Mouse (Mus musculus) lung, postnatal 0 days (tissue): ENCODE data around the gene Gm11595. TPM values are rescaled to one million over a fixed set of nuclear protein-coding genes. Genes with fewer than 3 reads are reported as not detected.
"Not testable (repeated sequence)": the region's sequence is repeated elsewhere in the genome, so short reads cannot be mapped to it uniquely, and the experiment has no call there.

Experiments
- ATAC-seq: fragments of 200-750 bp; cut with Nextera tagmentation; 2 replicates; pipeline ENCODE4 v1.8.0; 2017; ENCODE audit warnings: moderate library complexity
- DNase-seq: peaks from one replicate; pipeline ENCODE4 v3.0.0-alpha.2; 2016; ENCODE audit warnings: low spot score
- H3K27ac ChIP-seq: fragments of 300-500 bp; sonication (generic); 2 replicates; pipeline ENCODE4 v1.5.1; 2014; ENCODE audit warnings: antibody characterized with exemption, mild to moderate bottlenecking, low read length, mixed read lengths
- H3K27me3 ChIP-seq: fragments of 300-500 bp; sonication (generic); replicated peaks from 2 replicates; pipeline ENCODE4 v1.6.1; 2014; ENCODE audit warnings: low read length, mixed read lengths; ENCODE audit not compliant: insufficient read depth
- H3K36me3 ChIP-seq: fragments of 300-500 bp; sonication (generic); 2 replicates; pipeline ENCODE4 v1.6.1; 2014; ENCODE audit warnings: low read length, mixed read lengths; ENCODE audit not compliant: insufficient read depth
- H3K4me1 ChIP-seq: fragments of 300-500 bp; sonication (generic); 2 replicates; pipeline ENCODE4 v1.6.1; 2014; ENCODE audit warnings: antibody characterized with exemption, low read depth, low read length, mixed read lengths; ENCODE audit not compliant: insufficient read depth
- H3K4me2 ChIP-seq: fragments of 300-500 bp; sonication (generic); replicated peaks from 2 replicates; pipeline ENCODE4 v1.6.1; 2014; ENCODE audit warnings: low read depth, mild to moderate bottlenecking, low read length, moderate library complexity, mixed read lengths
- H3K4me3 ChIP-seq: fragments of 300-500 bp; sonication (generic); 2 replicates; pipeline ENCODE4 v1.5.1; 2014; ENCODE audit warnings: low read depth, low read length
- H3K9ac ChIP-seq: fragments of 300-500 bp; sonication (generic); replicated peaks from 2 replicates; pipeline ENCODE4 v1.6.1; 2014; ENCODE audit warnings: low read depth, mild to moderate bottlenecking
- H3K9me3 ChIP-seq: fragments of 300-500 bp; sonication (generic); 2 replicates; pipeline ENCODE4 v1.6.1; 2016; ENCODE audit warnings: low read length, mixed read lengths
- CTCF ChIP-seq: IDR thresholded peaks from 2 replicates; pipeline ENCODE4 v1.5.1; 2016; ENCODE audit warnings: antibody characterized with exemption, mild to moderate bottlenecking
- EP300 ChIP-seq: IDR thresholded peaks from 2 replicates; pipeline ENCODE4 v1.6.1; 2016; ENCODE audit warnings: antibody characterized with exemption, mild to moderate bottlenecking, control low read depth
- WGBS: fragments of 180-500 bp; shearing (Covaris S2); extraction: QIAGEN DNeasy Blood & Tissue Kit; methylation state at CpG from one replicate; pipeline ENCODE4 v1.1.7; 2014; 5-methylcytosine and 5-hydroxymethylcytosine counted together
- polyA plus RNA-seq: library from polyadenylated mRNA; unstranded; fragments of >200 nt; fragmentation: Nextera tagmentation; extraction: Ambion mirVana; gene quantifications from 2 replicates; pipeline ENCODE4 v1.2.1, GENCODE M21; 2015

The Gm11595 gene
- polyA plus RNA-seq, result not detected in 2 replicates

- H3K4me3 ChIP-seq, H3K4me2 ChIP-seq, H3K27ac ChIP-seq, H3K9me3 ChIP-seq, H3K4me1 ChIP-seq, H3K9ac ChIP-seq, ATAC-seq, H3K27me3 ChIP-seq, H3K36me3 ChIP-seq, DNase-seq: not testable (repeated sequence)
Observed at GRCm38 (mm10) chr11:99772813-99773212, at the start of gene Gm11595. Gene Gm11595 (minus strand): TSS chr11:99772913.

- DNase-seq, H3K4me3 ChIP-seq, H3K36me3 ChIP-seq, ATAC-seq, H3K4me2 ChIP-seq, H3K9me3 ChIP-seq, H3K27ac ChIP-seq, H3K4me1 ChIP-seq, H3K9ac ChIP-seq, H3K27me3 ChIP-seq: not testable (repeated sequence)
- 73% methylated on average over 2 of the region's 2 CpGs for WGBS
Observed at GRCm38 (mm10) chr11:99815566-99815965, 42.9 kb upstream of the Gm11595 start, which contains the start of gene Gm11564. Gene Gm11564 (minus strand): TSS chr11:99815666.

GRCm38 (mm10) chr11:99809792-99810191 is 37.1 kb upstream of the Gm11595 start, which contains the start of gene Krtap4-13:
Gene Krtap4-13 (minus strand): TSS chr11:99809892.
- H3K9me3 ChIP-seq, H3K27me3 ChIP-seq, H3K4me3 ChIP-seq, ATAC-seq, DNase-seq, H3K27ac ChIP-seq, H3K36me3 ChIP-seq, H3K9ac ChIP-seq, H3K4me2 ChIP-seq, H3K4me1 ChIP-seq: not testable (repeated sequence)

- DNase-seq, H3K4me1 ChIP-seq, H3K9ac ChIP-seq, H3K4me2 ChIP-seq, H3K36me3 ChIP-seq, H3K4me3 ChIP-seq, H3K9me3 ChIP-seq, ATAC-seq, H3K27me3 ChIP-seq, H3K27ac ChIP-seq: not testable (repeated sequence)
- WGBS, result no CpG with 5 or more reads among the region's 1 CpGs
Observed at GRCm38 (mm10) chr11:99804346-99804745, 31.6 kb upstream of the Gm11595 start, which contains the start of gene Gm11554. Gene Gm11554 (minus strand): TSS chr11:99804446.

- DNase-seq, H3K4me1 ChIP-seq, H3K9ac ChIP-seq, H3K4me2 ChIP-seq, H3K9me3 ChIP-seq, H3K4me3 ChIP-seq, ATAC-seq, H3K27me3 ChIP-seq, H3K27ac ChIP-seq, H3K36me3 ChIP-seq: not testable (repeated sequence)
- no CpG with 5 or more reads among the region's 1 CpGs for WGBS
Observed at GRCm38 (mm10) chr11:99798832-99799231, 26.1 kb upstream of the Gm11595 start, which contains the start of gene Gm11569. Gene Gm11569 (minus strand): TSS chr11:99798932.

GRCm38 (mm10) chr11:99793367-99793766 is 20.7 kb upstream of the Gm11595 start, which contains the start of gene Gm11596:
Gene Gm11596 (minus strand): TSS chr11:99793467.
- no peaks in the 10 kb centered on the region for H3K36me3 ChIP-seq
- no peak within 1 kb of the TSS for H3K27ac ChIP-seq
- no peaks in the 10 kb centered on the region for H3K4me1 ChIP-seq
- TF ChIP-seq EP300, result no peak
- TF ChIP-seq CTCF, result no peak
- H3K27me3 ChIP-seq, result no peaks in the 10 kb centered on the region
- H3K9ac ChIP-seq, result no peak within 1 kb of the TSS
- DNase-seq (no peak), ATAC-seq (no peak)
- no peak within 1 kb of the TSS for H3K4me2 ChIP-seq
- H3K9me3 ChIP-seq, result no peaks in the 10 kb centered on the region
- H3K4me3 ChIP-seq, result no peak within 1 kb of the TSS
- WGBS, result 73% methylated on average over 2 of the region's 2 CpGs

- not testable (repeated sequence) for H3K27ac ChIP-seq, ATAC-seq, H3K27me3 ChIP-seq, DNase-seq, H3K4me2 ChIP-seq, H3K9me3 ChIP-seq, H3K4me3 ChIP-seq, H3K36me3 ChIP-seq, H3K4me1 ChIP-seq, H3K9ac ChIP-seq
Observed at GRCm38 (mm10) chr11:99784900-99785299, 12.2 kb upstream of the Gm11595 start, which contains the start of gene Krtap4-9. Gene Krtap4-9 (plus strand): TSS chr11:99785200.
